Mouse (Mus musculus): ENCODE measurements at regions not wholly inside any gene's neighbourhood (a gene's known extent, or its start where the extent isn't known, plus 50 kb on each side); places are given as distances from the start of the nearest gene placed in this dataset.

- no peaks in the 10 kb centered on the region for H3K36me3 ChIP-seq (ENCODE audit: insufficient read depth)
- DNase-seq, result no peak
- 93% methylated on average over 2 of the region's 2 CpGs for WGBS
Observed at GRCm38 (mm10) chr1:48055324-48055723, 1162.7 kb upstream of the Slc39a10 start.

DNA sequence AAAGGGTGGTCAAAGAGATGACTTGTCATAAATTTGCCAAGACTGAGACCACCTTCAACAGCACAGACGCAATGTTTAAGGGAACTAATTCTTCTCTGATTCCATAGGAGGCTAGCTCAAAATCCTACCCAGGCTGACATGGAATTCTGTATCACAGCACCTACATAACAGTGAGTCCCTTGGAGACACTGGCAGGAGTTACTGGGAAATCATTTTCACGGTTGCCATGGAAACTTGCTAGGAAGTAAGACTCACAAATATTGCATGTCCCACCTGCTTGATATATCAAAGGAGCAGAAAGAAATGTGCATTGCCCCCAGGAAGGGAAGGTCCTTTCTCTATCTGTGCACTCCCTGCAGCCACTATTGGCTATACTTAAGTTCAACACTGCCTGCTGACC lies 1139.0 kb upstream of the Slc39a10 start:
- no peaks in the 10 kb centered on the region for H3K27me3 ChIP-seq (ENCODE audit: insufficient read depth, low read length)
- H3K9ac ChIP-seq, result no peak overlapping the region
- no peak overlapping the region for H3K4me3 ChIP-seq (ENCODE audit: low read depth, low read length)
- H3K36me3 ChIP-seq (ENCODE audit: insufficient read depth), result no peaks in the 10 kb centered on the region
- ATAC-seq, result peak; percentile 47; the same call in 1 of the 2 replicates
- H3K4me1 ChIP-seq (ENCODE audit: insufficient read depth), result no peaks in the 10 kb centered on the region
- no peak overlapping the region for H3K4me2 ChIP-seq (ENCODE audit: low read depth)
- WGBS, result 84% methylated on average over 2 of the region's 2 CpGs
- TF ChIP-seq CTCF (IDR thresholded peaks at IDR 0.05; ENCODE audit: low read depth), result no peak
- H3K9me3 ChIP-seq (ENCODE audit: low read length), result no peaks in the 10 kb centered on the region
- H3K27ac ChIP-seq (ENCODE audit: low read depth, low read length), result no peak overlapping the region
- peak; percentile 45 for DNase-seq

More at GRCm38 (mm10) chr1:48055324-48055723, 1162.7 kb upstream of the Slc39a10 start:
- Histone ChIP-seq H3K4me3 (ENCODE audit: low read depth, low read length) (no peak overlapping the region), H3K4me2 (ENCODE audit: low read depth) (no peak overlapping the region), H3K27ac (ENCODE audit: low read depth, low read length) (no peak overlapping the region), H3K9me3 (ENCODE audit: low read length) (no peaks in the 10 kb centered on the region), H3K9ac (no peak overlapping the region), H3K27me3 (ENCODE audit: insufficient read depth, low read length) (no peaks in the 10 kb centered on the region), H3K4me1 (ENCODE audit: insufficient read depth) (no peaks in the 10 kb centered on the region)
- TF ChIP-seq CTCF (IDR thresholded peaks at IDR 0.05; ENCODE audit: low read depth), result no peak
- no peak for ATAC-seq
